Mouse (Mus musculus): Measurements from ENCODE around the gene Hmg20b.

Hmg20b gene

GRCm38 (mm10) chr10:81350351-81351063 is at the start of gene Hmg20b:
Gene Hmg20b (minus strand): TSS chr10:81350480.
- peak; percentile 89 for DNase-seq (ENCODE audit: extremely low spot score, low read depth, low spot score)

DNA sequence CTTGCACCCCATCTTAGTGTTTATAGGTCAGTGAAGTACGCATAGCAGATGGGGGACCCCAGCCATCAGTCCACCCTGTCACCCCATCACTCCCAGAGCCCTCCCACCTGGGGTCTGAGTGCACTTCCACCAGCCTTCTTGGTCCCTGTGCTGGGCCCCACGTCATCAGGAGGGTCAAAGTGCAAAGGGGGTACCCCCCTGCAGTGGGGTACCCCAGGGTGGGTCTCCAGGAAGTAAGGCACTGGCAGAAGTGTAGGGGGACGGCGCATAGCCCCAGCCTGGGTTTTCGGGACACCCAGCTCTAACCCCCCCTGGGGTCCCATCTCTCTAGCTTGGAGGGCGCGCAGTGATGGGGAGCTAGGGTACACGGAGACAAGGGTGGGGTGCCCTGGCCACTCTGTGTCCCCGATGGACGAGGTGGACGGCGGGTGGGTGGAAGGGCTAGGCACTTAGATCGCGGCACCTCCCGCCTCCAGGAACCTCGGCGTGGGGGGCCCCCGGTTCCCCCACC is 49.6 kb upstream of the Hmg20b start:
- no peak for DNase-seq (ENCODE audit: extremely low spot score, low read depth, low spot score)

DNA sequence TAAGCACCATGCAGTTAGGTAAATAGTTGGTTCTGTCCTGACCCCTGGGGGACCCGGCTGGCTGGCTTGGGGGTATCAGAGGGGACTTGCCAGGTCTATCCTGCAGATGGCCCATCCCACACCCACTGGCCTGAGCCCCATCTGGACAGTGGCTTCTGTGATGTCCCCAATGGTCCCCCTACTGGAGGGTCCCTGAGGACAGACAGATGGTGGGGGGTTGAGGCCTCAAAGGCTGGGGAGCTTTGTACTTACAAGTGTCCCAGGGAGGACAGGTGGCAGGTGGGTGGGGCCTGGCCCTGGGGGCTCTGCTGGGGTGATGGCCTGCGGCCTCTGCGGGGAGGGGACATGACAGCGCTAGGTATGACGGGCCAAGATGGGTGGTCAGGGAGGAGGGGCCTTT is 49.0 kb upstream of the Hmg20b start:
- DNase-seq (ENCODE audit: extremely low spot score, low read depth, low spot score) = no peak

DNA sequence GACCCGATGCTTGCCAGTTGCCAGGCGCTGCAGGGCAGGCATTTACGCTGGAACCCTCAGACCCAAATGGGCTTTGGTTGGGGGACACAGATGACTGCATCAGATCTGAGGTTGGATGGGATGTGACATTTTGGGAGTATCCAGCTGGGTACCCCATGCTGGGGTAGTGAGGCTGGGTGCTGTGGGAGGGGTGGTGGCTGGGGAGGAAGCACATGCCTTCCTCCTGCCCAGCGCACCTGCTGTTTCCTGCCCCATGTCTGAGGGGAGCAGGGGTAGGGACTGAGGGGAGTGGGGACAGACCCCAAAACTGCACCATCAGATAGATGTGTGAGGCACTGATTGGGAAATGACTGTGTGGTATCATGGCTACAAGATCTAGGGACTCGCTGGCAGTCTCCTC is 46.5 kb upstream of the Hmg20b start:
- DNase-seq (ENCODE audit: extremely low spot score, low read depth, low spot score) = no peak

DNA sequence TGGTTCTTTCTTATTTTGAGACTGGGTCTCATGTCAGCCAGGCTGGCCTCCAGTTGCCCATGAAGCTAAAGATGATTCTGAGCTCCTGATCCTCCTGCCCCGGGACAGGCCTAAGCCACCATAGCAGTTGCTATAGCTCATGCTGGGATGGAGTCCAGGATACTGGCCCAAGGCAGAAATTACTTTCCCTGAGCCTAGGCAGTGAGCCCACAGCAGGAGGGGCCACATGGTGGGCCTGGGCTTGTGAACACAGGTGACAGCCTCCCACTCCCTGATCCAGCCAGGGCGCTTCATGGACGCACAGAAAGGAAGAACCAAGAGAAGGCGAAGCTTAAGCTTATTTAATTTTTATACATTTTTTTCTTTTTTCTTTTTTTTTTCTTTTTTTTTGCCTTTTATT is 45.6 kb upstream of the Hmg20b start:
- DNase-seq (ENCODE audit: extremely low spot score, low read depth, low spot score) = no peak

- DNase-seq (ENCODE audit: extremely low spot score, low read depth, low spot score) = no peak
These were observed 44.8 kb upstream of the Hmg20b start for GRCm38 (mm10) chr10:81395127-81395526.

- DNase-seq (ENCODE audit: extremely low spot score, low read depth, low spot score) = no peak
These were observed 43.3 kb upstream of the Hmg20b start for GRCm38 (mm10) chr10:81393456-81394063.

DNA sequence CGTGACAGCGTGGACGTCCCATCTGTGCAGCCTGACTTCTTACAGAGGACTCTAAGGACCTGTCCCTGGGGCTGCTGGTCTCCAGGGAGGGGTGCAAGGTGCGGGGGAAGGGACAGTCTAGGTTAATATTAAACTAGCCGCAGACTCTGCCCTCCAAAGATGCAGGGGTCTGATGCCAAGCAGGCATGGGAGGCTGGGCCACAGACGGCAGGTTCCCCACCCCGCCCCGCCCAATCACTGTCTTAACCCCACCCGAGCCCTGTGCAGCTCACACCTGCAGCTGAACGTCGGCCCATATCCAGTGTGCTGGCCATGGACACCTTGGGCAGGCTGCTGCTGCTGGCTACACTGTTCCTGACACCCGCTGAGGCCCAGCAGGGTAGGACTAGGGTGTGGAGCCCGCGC is 42.5 kb upstream of the Hmg20b start, which contains the start of gene Smim24:
Smim24 (plus strand) TSS at position 271 of the 405 bp plus-strand sequence.
- DNase-seq (ENCODE audit: extremely low spot score, low read depth, low spot score) = no peak

- no peak for DNase-seq (ENCODE audit: extremely low spot score, low read depth, low spot score)
These were observed 42.0 kb upstream of the Hmg20b start for GRCm38 (mm10) chr10:81392270-81392669.

DNA sequence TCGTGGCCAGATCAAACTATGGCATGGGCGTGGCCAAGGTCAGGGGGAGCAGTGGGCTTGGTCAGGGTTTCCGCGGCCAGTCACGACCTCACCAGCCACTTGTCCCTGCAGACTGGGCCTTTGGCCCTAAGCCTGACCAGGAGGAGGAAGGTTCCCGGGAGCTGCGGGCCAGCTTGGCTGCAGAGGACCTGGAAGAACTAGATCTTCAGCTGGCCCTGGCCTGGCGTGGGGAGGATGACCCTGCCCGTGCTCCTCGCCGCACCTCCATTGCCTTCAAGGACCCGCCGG is 40.3 kb upstream of the Hmg20b start:
- DNase-seq (ENCODE audit: extremely low spot score, low read depth, low spot score) = no peak

- no peak for DNase-seq (ENCODE audit: extremely low spot score, low read depth, low spot score)
These were observed 39.8 kb upstream of the Hmg20b start for GRCm38 (mm10) chr10:81389801-81390677.

- DNase-seq (ENCODE audit: extremely low spot score, low read depth, low spot score) = no peak
These were observed 39.1 kb upstream of the Hmg20b start for GRCm38 (mm10) chr10:81389373-81389772.

DNA sequence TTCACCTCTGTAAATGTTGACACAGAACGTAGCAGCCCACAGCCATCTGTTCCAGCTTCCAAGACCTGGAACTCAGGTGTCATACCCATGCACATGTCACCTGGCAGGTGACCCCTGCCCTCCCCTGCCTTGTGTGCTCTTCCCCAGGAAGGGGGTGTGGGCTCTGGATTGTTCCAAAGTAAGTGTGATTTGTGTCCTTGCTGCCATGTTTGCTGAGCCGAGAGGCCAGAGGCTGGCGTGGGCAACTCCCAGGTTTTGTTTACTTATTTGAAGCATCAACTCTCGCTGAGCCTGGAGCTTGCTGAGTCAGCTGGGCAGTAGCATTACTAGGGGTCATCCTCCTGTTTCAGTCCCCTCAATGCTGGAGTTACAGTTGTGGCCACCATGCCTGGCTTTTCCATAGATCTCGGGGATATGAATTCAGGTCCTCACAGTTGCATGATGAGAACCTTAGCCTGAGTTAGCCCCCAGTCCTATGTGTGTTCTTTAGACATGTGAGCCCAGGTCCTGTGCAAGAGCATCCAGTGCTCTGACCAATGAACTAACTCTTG is 38.3 kb upstream of the Hmg20b start, which contains the start of gene Gm48552:
Gm48552 (plus strand) TSS at position 501 of the 551 bp plus-strand sequence.
- no peak for DNase-seq (ENCODE audit: extremely low spot score, low read depth, low spot score)

- DNase-seq (ENCODE audit: extremely low spot score, low read depth, low spot score) = no peak
These were observed 37.4 kb upstream of the Hmg20b start for GRCm38 (mm10) chr10:81387716-81388115.

- no peak for DNase-seq (ENCODE audit: extremely low spot score, low read depth, low spot score)
These were observed 35.5 kb upstream of the Hmg20b start for GRCm38 (mm10) chr10:81385603-81386306.

- no peak for DNase-seq (ENCODE audit: extremely low spot score, low read depth, low spot score)
These were observed 34.3 kb upstream of the Hmg20b start for GRCm38 (mm10) chr10:81384605-81384982.

DNA sequence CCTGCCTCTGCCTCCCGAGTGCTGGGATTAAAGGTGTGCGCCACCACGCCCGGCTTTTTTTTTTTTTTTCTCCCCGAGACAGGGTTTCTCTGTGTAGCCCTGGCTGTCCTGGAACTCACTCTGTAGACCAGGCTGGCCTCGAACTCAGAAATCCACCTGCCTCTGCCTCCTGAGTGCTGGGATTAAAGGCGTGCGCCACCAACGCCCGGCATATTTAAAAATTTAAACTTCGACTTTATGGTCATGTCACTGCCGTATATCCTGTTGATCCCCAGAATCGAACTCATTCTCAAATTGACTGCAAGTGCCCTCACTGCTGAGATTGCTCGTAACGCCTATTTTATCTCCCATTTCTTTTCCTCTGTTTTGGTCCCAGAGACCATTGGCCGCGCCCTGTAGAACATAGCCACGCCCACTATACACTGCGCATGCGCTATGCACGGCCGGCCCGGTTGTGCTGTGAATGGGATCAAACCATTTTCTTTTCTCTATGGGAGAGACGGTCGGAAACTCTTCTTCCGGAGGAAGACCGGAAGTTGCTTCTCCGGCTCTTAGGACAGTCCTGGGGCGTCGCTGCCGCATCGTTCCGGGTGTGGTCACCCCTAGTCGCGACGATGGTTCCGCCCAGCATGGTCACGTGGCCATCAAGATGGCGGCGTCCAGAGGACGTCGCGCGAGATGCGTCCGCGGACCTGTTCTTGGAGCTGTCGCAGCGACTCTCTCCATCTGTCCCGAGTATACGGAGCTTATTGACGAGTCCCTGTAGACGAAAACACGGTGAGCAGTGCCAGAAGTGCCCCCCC is 33.7 kb upstream of the Hmg20b start, which contains the start of the genes Dohh and Gm48551:
Dohh (plus strand) TSS at position 627 of the 803 bp plus-strand sequence.
Gm48551 (plus strand) TSS at position 665 of the 803 bp plus-strand sequence.
- peak; percentile 97 for DNase-seq (ENCODE audit: extremely low spot score, low read depth, low spot score)

GRCm38 (mm10) chr10:81382039-81382438 is 31.8 kb upstream of the Hmg20b start:
- no peak for DNase-seq (ENCODE audit: extremely low spot score, low read depth, low spot score)

GRCm38 (mm10) chr10:81379809-81380378 is 29.6 kb upstream of the Hmg20b start:
- DNase-seq (ENCODE audit: extremely low spot score, low read depth, low spot score) = no peak
